In the genomic region with DNA sequence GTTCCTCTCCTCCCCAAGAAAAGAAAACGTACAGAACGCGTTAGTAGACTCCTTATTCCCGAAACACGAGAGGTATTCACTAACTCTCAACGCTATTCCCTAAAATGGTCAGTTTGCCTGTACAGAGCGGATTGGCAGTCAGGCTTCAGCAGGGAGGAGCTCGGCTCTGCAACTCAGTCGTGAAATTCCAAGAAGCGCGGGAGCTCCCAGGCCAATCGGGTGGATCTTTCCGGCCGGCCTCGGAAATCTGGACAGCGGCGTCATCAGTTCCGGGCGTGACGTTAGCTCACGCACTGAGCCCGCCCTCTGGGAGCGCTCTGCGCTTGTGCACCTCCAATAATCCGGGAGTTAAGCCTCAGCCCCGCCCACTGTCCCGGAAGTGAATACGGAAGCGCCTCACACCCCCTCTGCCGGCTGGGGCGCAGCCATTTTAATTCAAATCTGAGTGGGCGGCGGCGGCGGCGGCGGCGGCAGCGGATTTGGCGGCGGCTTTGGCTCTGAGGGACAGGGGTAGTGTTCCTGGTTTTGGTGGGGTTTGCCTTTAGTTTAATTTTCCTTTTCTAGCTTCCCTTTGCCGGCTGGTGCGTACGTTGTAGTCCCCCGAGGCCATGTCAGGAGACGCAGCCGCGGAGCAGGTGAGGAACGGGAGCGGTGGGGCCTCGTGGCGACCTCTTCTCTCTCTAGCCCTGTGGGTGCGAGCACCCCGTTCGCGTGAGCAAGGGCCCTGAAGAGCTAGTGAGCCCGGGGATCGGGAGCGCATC, we compare ENCODE assay signal across 8 mouse cellular contexts. TPM values are rescaled to one million over a fixed set of nuclear protein-coding genes. Genes with fewer than 3 reads are reported as not detected.
A peak's percentile ranks its signal among the peaks of the same experiment; 100 is the strongest.
DNase-seq lines count a peak whose midpoint lies in the region; ATAC-seq and TF ChIP-seq lines count a peak whose summit lies in the region.

TSS of gene Cstf3 (plus strand) at position 456 of the 761 bp plus-strand sequence.

- intact Hi-C loops in heart, adult 2 months (cut with DNase I): loop anchor here (2.0 kb wide), 1 partner anchor 95 kb away; the partner anchor contains the start of gene Hipk3

- H3K9ac ChIP-seq in embryonic facial prominence, embryonic 14.5 days (ENCODE audit: low read depth, low read length): peak within 1 kb of the TSS; percentile 97
- H3K9ac ChIP-seq in heart, adult 2 months (ENCODE audit: low read depth, low read length): peak within 1 kb of the TSS; percentile 72
- H3K9ac ChIP-seq in limb, embryonic 13.5 days: peak within 1 kb of the TSS; percentile 93
- peak within 1 kb of the TSS; percentile 88 for H3K9ac ChIP-seq in midbrain, embryonic 16.5 days (ENCODE audit: low read depth, low read length)

- ATAC-seq in embryonic facial prominence, embryonic 14.5 days (ENCODE audit: low read depth): peak; percentile 99
- peak; percentile 100 for ATAC-seq in limb, embryonic 13.5 days (ENCODE audit: low FRiP score, low read depth)
- ATAC-seq in midbrain, embryonic 16.5 days: peak; percentile 99

- H3K4me3 ChIP-seq in embryonic facial prominence, embryonic 14.5 days (ENCODE audit: low read depth, low read length): peak within 1 kb of the TSS; percentile 94
- peak within 1 kb of the TSS; percentile 74 for H3K4me3 ChIP-seq in heart, adult 2 months
- peak within 1 kb of the TSS; percentile 90 for H3K4me3 ChIP-seq in limb, embryonic 13.5 days
- peak within 1 kb of the TSS; percentile 90 for H3K4me3 ChIP-seq in midbrain, embryonic 16.5 days (ENCODE audit: low read depth, low read length)

- H3K27ac ChIP-seq in embryonic facial prominence, embryonic 14.5 days (replicated peaks; ENCODE audit: low read depth, low read length): peak within 1 kb of the TSS; percentile 91
- peak within 1 kb of the TSS; percentile 89 for H3K27ac ChIP-seq in heart, adult 2 months
- peak within 1 kb of the TSS; percentile 77 for H3K27ac ChIP-seq in limb, embryonic 13.5 days
- peak within 1 kb of the TSS; percentile 92 for H3K27ac ChIP-seq in midbrain, embryonic 16.5 days (ENCODE audit: low read length)

- whole genome bisulfite sequencing in embryonic facial prominence, embryonic 14.5 days: under 1% methylated on average over 42 of the region's 59 CpGs
- WGBS in heart, adult 2 months: under 1% methylated on average over 59 of the region's 59 CpGs
- under 1% methylated on average over 59 of the region's 59 CpGs for WGBS in limb, embryonic 13.5 days
- WGBS in midbrain, embryonic 16.5 days: under 1% methylated on average over 59 of the region's 59 CpGs

- H3K79me2 ChIP-seq in heart, adult 2 months (replicated peaks; ENCODE audit: control insufficient read depth, insufficient read depth, low read length): peaks cover 5% of the 10 kb centered on the region; the same call in 1 of the 2 replicates

- DNase-seq in 3T3-L1 (ENCODE audit: low read depth, low spot score): peak; percentile 100
- peak; percentile 90 to 96 for DNase-seq in adrenal gland, postnatal 4 days (ENCODE audit: low spot score in 2 of 2)
- DNase-seq in embryonic facial prominence, embryonic 14.5 days (ENCODE audit: low spot score): peak; percentile 100
- DNase-seq in heart, adult 2 months: peak; percentile 99
- peak; percentile 99 to 100 for DNase-seq in kidney, adult 8-10 months
- peak; percentile 92 to 99 for DNase-seq in spleen, postnatal 10 days (ENCODE audit: low spot score in 2 of 2)

- no peaks in the 10 kb centered on the region for H3K36me3 ChIP-seq in embryonic facial prominence, embryonic 14.5 days (ENCODE audit: control insufficient read depth, insufficient read depth, low read length)
- peaks cover 12% of the 10 kb centered on the region for H3K36me3 ChIP-seq in heart, adult 2 months (ENCODE audit: control insufficient read depth, insufficient read depth, low read length)
- H3K36me3 ChIP-seq in limb, embryonic 13.5 days: peaks cover 2% of the 10 kb centered on the region; the same call in 1 of the 2 replicates
- no peaks in the 10 kb centered on the region for H3K36me3 ChIP-seq in midbrain, embryonic 16.5 days (ENCODE audit: control insufficient read depth, insufficient read depth, low read length)

- TF ChIP-seq CTCF in heart, adult 2 months (IDR thresholded peaks at IDR 0.05): peak; percentile 58

- H3K9me3 ChIP-seq in embryonic facial prominence, embryonic 14.5 days (ENCODE audit: control insufficient read depth, low read length): no peaks in the 10 kb centered on the region
- H3K9me3 ChIP-seq in limb, embryonic 13.5 days: no peaks in the 10 kb centered on the region
- H3K9me3 ChIP-seq in midbrain, embryonic 16.5 days (replicated peaks; ENCODE audit: control insufficient read depth, low read length, poor library complexity, severe bottlenecking): no peaks in the 10 kb centered on the region

- no peaks in the 10 kb centered on the region for H3K27me3 ChIP-seq in embryonic facial prominence, embryonic 14.5 days (replicated peaks; ENCODE audit: control insufficient read depth, insufficient read depth, low read length)
- no peaks in the 10 kb centered on the region for H3K27me3 ChIP-seq in heart, adult 2 months (ENCODE audit: control insufficient read depth, insufficient read depth, low read length)
- no peaks in the 10 kb centered on the region for H3K27me3 ChIP-seq in limb, embryonic 13.5 days
- H3K27me3 ChIP-seq in midbrain, embryonic 16.5 days (ENCODE audit: control insufficient read depth, insufficient read depth, low read depth, low read length): no peaks in the 10 kb centered on the region

- H3K4me2 ChIP-seq in embryonic facial prominence, embryonic 14.5 days (ENCODE audit: low read depth, low read length): peak within 1 kb of the TSS; percentile 78
- H3K4me2 ChIP-seq in limb, embryonic 13.5 days (replicated peaks): peak within 1 kb of the TSS; percentile 78
- peak within 1 kb of the TSS; percentile 88 for H3K4me2 ChIP-seq in midbrain, embryonic 16.5 days (ENCODE audit: low read length)

- TF ChIP-seq POLR2A in heart, adult 2 months (IDR thresholded peaks at IDR 0.05; ENCODE audit: insufficient read depth, low read depth, low read length): peak; percentile 61

- H3K4me1 ChIP-seq in embryonic facial prominence, embryonic 14.5 days (ENCODE audit: control insufficient read depth, insufficient read depth, low read length): peaks cover 13% of the 10 kb centered on the region
- H3K4me1 ChIP-seq in heart, adult 2 months (ENCODE audit: control insufficient read depth, insufficient read depth, low read length): peaks cover 3% of the 10 kb centered on the region
- H3K4me1 ChIP-seq in limb, embryonic 13.5 days: peaks cover 27% of the 10 kb centered on the region
- peaks cover 29% of the 10 kb centered on the region for H3K4me1 ChIP-seq in midbrain, embryonic 16.5 days (ENCODE audit: control insufficient read depth, insufficient read depth, low read length)

- no peak for TF ChIP-seq EP300 in heart, adult 2 months (IDR thresholded peaks at IDR 0.05; ENCODE audit: insufficient read depth, low read depth, low read length)

RNA-seq across cellular contexts. Expression of gene Cstf3, which starts in this region (rescaled TPM):
- 10 to 100 TPM; 47.4 to 48.9 TPM for total RNA-seq in adrenal gland, postnatal 4 days (2021)
- 47.3 and 54.7 TPM in 2 replicates for polyA plus RNA-seq in embryonic facial prominence, embryonic 14.5 days (2014; fragmentation: Nextera tagmentation; extraction: Ambion mirVana)
- total RNA-seq in heart, adult 2 months (2021): 10 to 100 TPM; 11.6 TPM
- 6.2 and 10.5 TPM in 2 replicates for polyA plus RNA-seq in heart, adult 2 months (2012; rRNA removed)
- 85.8 and 92.3 TPM in 2 replicates for polyA plus RNA-seq in limb, embryonic 13.5 days (2015; fragmentation: Nextera tagmentation; extraction: Ambion mirVana)
- 91.3 and 105 TPM in 2 replicates for polyA plus RNA-seq in midbrain, embryonic 16.5 days (2015; fragmentation: Nextera tagmentation; extraction: Ambion mirVana)

Comparison
In these comparisons a context has a peak if more than half of its experiments do, and no peak if none do; other contexts are left out.
1. Peak in every context shown above with its lines: DNase-seq, ATAC-seq, H3K4me3 ChIP-seq and H3K27ac ChIP-seq.